In the genomic region with DNA sequence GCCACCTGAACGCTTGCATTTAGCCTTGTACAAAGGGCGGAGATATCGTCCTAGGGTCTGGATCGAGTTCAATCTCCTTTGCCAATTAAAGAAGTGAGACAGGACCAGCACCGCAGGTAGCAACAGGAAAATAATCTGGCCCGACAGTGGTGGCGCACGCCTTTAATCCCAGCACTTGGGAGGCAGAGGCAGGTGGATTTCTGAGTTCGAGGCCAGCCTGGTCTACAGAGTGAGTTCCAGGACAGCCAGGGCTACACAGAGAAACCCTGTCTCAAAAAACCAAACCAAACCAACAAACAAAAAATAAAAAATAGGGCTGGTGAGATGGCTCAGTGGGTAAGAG, we compare ENCODE assay signal across 8 mouse cellular contexts. TPM values are rescaled to one million over a fixed set of nuclear protein-coding genes. Genes with fewer than 3 reads are reported as not detected.
DNase-seq lines count a peak whose midpoint lies in the region; ATAC-seq and TF ChIP-seq lines count a peak whose summit lies in the region.
"Not testable (repeated sequence)": the region's sequence is repeated elsewhere in the genome, so short reads cannot be mapped to it uniquely, and the experiment has no call there.

No protein-coding gene starts in this region.

- TF ChIP-seq CTCF in bone marrow macrophage, adult 2 months (IDR thresholded peaks at IDR 0.05; ENCODE audit: low read depth, low read length); lung, adult 2 months (IDR thresholded peaks at IDR 0.05; ENCODE audit: insufficient read depth, low read length): not testable (repeated sequence)

- peaks cover 25% of the 10 kb centered on the region for H3K36me3 ChIP-seq in forebrain, embryonic 10.5 days (replicated peaks)
- peaks cover 25% of the 10 kb centered on the region for H3K36me3 ChIP-seq in heart, embryonic 13.5 days
- peaks cover 15% of the 10 kb centered on the region; the same call in 1 of the 2 replicates for H3K36me3 ChIP-seq in limb, embryonic 11.5 days (ENCODE audit: control insufficient read depth, insufficient read depth, low read length)
- peaks cover 22% of the 10 kb centered on the region for H3K36me3 ChIP-seq in midbrain, embryonic 15.5 days (replicated peaks)
- peaks cover 11% of the 10 kb centered on the region for H3K36me3 ChIP-seq in stomach, embryonic 15.5 days

- peak overlapping the region; percentile 78 for H3K4me3 ChIP-seq in bone marrow macrophage, adult 2 months (ENCODE audit: insufficient read depth, low read length)
- H3K4me3 ChIP-seq in forebrain, embryonic 10.5 days = peak overlapping the region; percentile 98
- H3K4me3 ChIP-seq in heart, embryonic 13.5 days = peak overlapping the region; percentile 99
- H3K4me3 ChIP-seq in limb, embryonic 11.5 days (ENCODE audit: low read depth, low read length) = peak overlapping the region; percentile 95
- peak overlapping the region; percentile 89 for H3K4me3 ChIP-seq in lung, adult 2 months (replicated peaks; ENCODE audit: extremely low read depth, low read depth, low read length)
- peak overlapping the region; percentile 88 for H3K4me3 ChIP-seq in midbrain, embryonic 15.5 days
- H3K4me3 ChIP-seq in stomach, embryonic 15.5 days (replicated peaks) = peak overlapping the region; percentile 95

- H3K27ac ChIP-seq in bone marrow macrophage, adult 2 months (ENCODE audit: insufficient read depth, low read depth, low read length); heart, embryonic 13.5 days (replicated peaks); limb, embryonic 11.5 days (replicated peaks; ENCODE audit: low read depth, low read length): not testable (repeated sequence)
- peak overlapping the region; percentile 99 for H3K27ac ChIP-seq in forebrain, embryonic 10.5 days
- peak overlapping the region; percentile 93 for H3K27ac ChIP-seq in midbrain, embryonic 15.5 days
- peak overlapping the region; percentile 18; the same call in 1 of the 2 replicates for H3K27ac ChIP-seq in stomach, embryonic 15.5 days

- H3K4me2 ChIP-seq in heart, embryonic 13.5 days = peak overlapping the region; percentile 89
- peak overlapping the region; percentile 27; the same call in 1 of the 2 replicates for H3K4me2 ChIP-seq in limb, embryonic 11.5 days (ENCODE audit: low read depth, severe bottlenecking)
- H3K4me2 ChIP-seq in midbrain, embryonic 15.5 days = peak overlapping the region; percentile 73
- peak overlapping the region; percentile 91 for H3K4me2 ChIP-seq in stomach, embryonic 15.5 days

- H3K4me1 ChIP-seq in bone marrow macrophage, adult 2 months (ENCODE audit: control insufficient read depth, insufficient read depth, low read length) = peaks cover 11% of the 10 kb centered on the region
- peaks cover 12% of the 10 kb centered on the region for H3K4me1 ChIP-seq in forebrain, embryonic 10.5 days
- not testable (repeated sequence) for H3K4me1 ChIP-seq in heart, embryonic 13.5 days; limb, embryonic 11.5 days (ENCODE audit: control insufficient read depth, insufficient read depth, low read length); lung, adult 2 months (ENCODE audit: control insufficient read depth, insufficient read depth, low read length); midbrain, embryonic 15.5 days; stomach, embryonic 15.5 days

- H3K9me3 ChIP-seq in forebrain, embryonic 10.5 days = peaks cover 18% of the 10 kb centered on the region
- H3K9me3 ChIP-seq in heart, embryonic 13.5 days; limb, embryonic 11.5 days (ENCODE audit: control insufficient read depth, low read length); midbrain, embryonic 15.5 days; stomach, embryonic 15.5 days: not testable (repeated sequence)

- 19% methylated on average over 9 of the region's 9 CpGs for WGBS in forebrain, embryonic 10.5 days
- WGBS in heart, embryonic 13.5 days = 14% methylated on average over 9 of the region's 9 CpGs
- 17% methylated on average over 9 of the region's 9 CpGs for WGBS in limb, embryonic 11.5 days
- 12% methylated on average over 9 of the region's 9 CpGs for WGBS in lung, adult 2 months
- WGBS in midbrain, embryonic 15.5 days = 12% methylated on average over 9 of the region's 9 CpGs
- WGBS in stomach, embryonic 15.5 days = 16% methylated on average over 9 of the region's 9 CpGs

- DNase-seq in forebrain, embryonic 10.5 days (ENCODE audit: extremely low spot score, low spot score); limb, embryonic 11.5 days (ENCODE audit: low spot score); lung, adult 2 months: not testable (repeated sequence)

- not testable (repeated sequence) for TF ChIP-seq POLR2A in bone marrow macrophage, adult 2 months (IDR thresholded peaks at IDR 0.05; ENCODE audit: borderline replicate concordance, low read depth, low read length); lung, adult 2 months (IDR thresholded peaks at IDR 0.05; ENCODE audit: borderline replicate concordance, extremely low read depth, low read depth, low read length)

- H3K27me3 ChIP-seq in forebrain, embryonic 10.5 days (ENCODE audit: poor library complexity, severe bottlenecking); heart, embryonic 13.5 days (replicated peaks); limb, embryonic 11.5 days (ENCODE audit: control insufficient read depth, insufficient read depth, low read length); midbrain, embryonic 15.5 days (replicated peaks); stomach, embryonic 15.5 days (replicated peaks): not testable (repeated sequence)

- peak overlapping the region; percentile 98 for H3K9ac ChIP-seq in heart, embryonic 13.5 days
- H3K9ac ChIP-seq in limb, embryonic 11.5 days (ENCODE audit: low read length) = peak overlapping the region; percentile 99; the same call in 1 of the 2 replicates
- H3K9ac ChIP-seq in midbrain, embryonic 15.5 days = 0 out of 2 replicates have a peak overlapping the region, but pooled peaks have one; percentile 6
- peak overlapping the region; percentile 90; the same call in 1 of the 2 replicates for H3K9ac ChIP-seq in stomach, embryonic 15.5 days

- not testable (repeated sequence) for ATAC-seq in heart, embryonic 13.5 days (ENCODE audit: extremely low read depth, insufficient number of reproducible peaks, low FRiP score, low TSS enrichment); limb, embryonic 11.5 days (ENCODE audit: insufficient number of reproducible peaks, low FRiP score, low TSS enrichment, low read depth); midbrain, embryonic 15.5 days (replicated peaks); stomach, embryonic 15.5 days (ENCODE audit: insufficient read depth, low FRiP score, low read depth)
- ATAC-seq in inflammation-experienced regulatory T-cells, adult 6 months = peak; percentile 26

RNA-seq across cellular contexts. Expression of gene Zfp810, which starts 0.4 kb away (rescaled TPM):
- polyA plus RNA-seq in bone marrow macrophage, adult 2 months (2012; ENCODE audit: insufficient read depth, insufficient read length, missing spikeins) = 10.7 TPM in 2 replicates
- 22.9 and 23.5 TPM in 2 replicates for polyA plus RNA-seq in forebrain, embryonic 10.5 days (2016; fragmentation: Nextera tagmentation; extraction: Ambion mirVana)
- 12.6 and 15.2 TPM in 2 replicates for polyA plus RNA-seq in heart, embryonic 13.5 days (2015; fragmentation: Nextera tagmentation; extraction: Ambion mirVana)
- 10 to 100 TPM; 10.7 to 21.5 (median 17.5) TPM for polyA plus RNA-seq in inflammation-experienced regulatory T-cells, adult 6 months (2017; shearing (Covaris generic))
- polyA plus RNA-seq in limb, embryonic 11.5 days (2014; fragmentation: Nextera tagmentation; extraction: Ambion mirVana) = 30.8 and 36.4 TPM in 2 replicates
- polyA plus RNA-seq in lung, adult 2 months (2012; rRNA removed) = 7.1 and 9.8 TPM in 2 replicates
- polyA plus RNA-seq in midbrain, embryonic 15.5 days (2015; fragmentation: Nextera tagmentation; extraction: Ambion mirVana) = 32.4 and 39.2 TPM in 2 replicates
- polyA plus RNA-seq in stomach, embryonic 15.5 days (2015; fragmentation: Nextera tagmentation; extraction: Ambion mirVana) = 15.7 and 20.1 TPM in 2 replicates

RNA-seq across cellular contexts. Expression of gene Zfp599, which starts 48.2 kb away (rescaled TPM):
- 0.31 TPM in 1 of 2 replicates, not detected in the other for polyA plus RNA-seq in bone marrow macrophage, adult 2 months (2012; ENCODE audit: insufficient read depth, insufficient read length, missing spikeins)
- polyA plus RNA-seq in forebrain, embryonic 10.5 days (2016; fragmentation: Nextera tagmentation; extraction: Ambion mirVana) = 8.0 and 9.3 TPM in 2 replicates
- polyA plus RNA-seq in heart, embryonic 13.5 days (2015; fragmentation: Nextera tagmentation; extraction: Ambion mirVana) = 3.7 and 4.2 TPM in 2 replicates
- polyA plus RNA-seq in inflammation-experienced regulatory T-cells, adult 6 months (2017; shearing (Covaris generic)) = 1 to 10 TPM; 5.2 to 8.8 (median 7.8) TPM
- polyA plus RNA-seq in limb, embryonic 11.5 days (2014; fragmentation: Nextera tagmentation; extraction: Ambion mirVana) = 10.8 and 11.2 TPM in 2 replicates
- polyA plus RNA-seq in lung, adult 2 months (2012; rRNA removed) = 0.09 and 0.18 TPM in 2 replicates
- 11.4 and 13.2 TPM in 2 replicates for polyA plus RNA-seq in midbrain, embryonic 15.5 days (2015; fragmentation: Nextera tagmentation; extraction: Ambion mirVana)
- 3.9 and 4.4 TPM in 2 replicates for polyA plus RNA-seq in stomach, embryonic 15.5 days (2015; fragmentation: Nextera tagmentation; extraction: Ambion mirVana)

Comparison
In these comparisons a context has a peak if more than half of its experiments do, and no peak if none do; other contexts are left out.
1. H3K4me2 ChIP-seq: peak in every context shown above with its lines; median percentile 91 in stomach, embryonic 15.5 days; 89 in heart, embryonic 13.5 days; 73 in midbrain, embryonic 15.5 days; 27 in limb, embryonic 11.5 days.
2. H3K9ac ChIP-seq: peak in every context shown above with its lines; median percentile 99 in limb, embryonic 11.5 days; 98 in heart, embryonic 13.5 days; 90 in stomach, embryonic 15.5 days; 6 in midbrain, embryonic 15.5 days.